Mouse (Mus musculus) thymus, adult 2 months (tissue): ENCODE results near the gene Zfp27.

Experiments
- CTCF ChIP-seq: fragments of 200-500 bp; IDR thresholded peaks from 2 replicates; pipeline ENCODE4 v1.5.1; 2012; ENCODE audit warnings: mild to moderate bottlenecking, control low read depth, low read length, moderate library complexity, borderline replicate concordance; ENCODE audit not compliant: control insufficient read depth, poor library complexity, insufficient read depth; ENCODE audit errors: extremely low read depth
- POLR2A ChIP-seq: fragments of 200-500 bp; IDR thresholded peaks from 2 replicates; pipeline ENCODE4 v1.6.1; 2012; ENCODE audit warnings: mild to moderate bottlenecking, low read length, control low read depth, moderate library complexity; ENCODE audit not compliant: control insufficient read depth, poor library complexity, insufficient read depth; ENCODE audit errors: extremely low read depth

DNA sequence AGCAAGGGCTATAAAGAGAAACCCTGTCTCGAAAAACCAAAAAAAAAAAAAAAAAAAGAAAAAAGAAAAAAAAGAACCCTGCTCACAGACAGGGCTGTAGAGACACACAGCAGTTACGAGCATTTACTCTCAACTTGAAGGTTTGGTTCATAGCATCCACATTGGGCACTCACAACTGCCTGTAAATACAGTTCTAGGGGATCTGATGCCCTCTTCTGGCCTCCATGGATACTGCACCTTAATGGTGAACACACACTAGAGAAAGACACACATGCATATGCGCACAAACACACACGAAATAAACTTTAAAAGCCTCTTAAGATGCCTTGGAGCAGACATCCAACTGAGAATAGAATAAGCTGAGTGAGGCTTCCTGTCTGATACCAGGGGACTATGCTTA is 8.0 kb downstream of the Zfp27 start:
- no peak for TF ChIP-seq CTCF
- no peak for TF ChIP-seq POLR2A
